Mouse (Mus musculus) urinary bladder, postnatal 14 days (tissue): ENCODE results near the gene Spata32.

Experiments used
- DNase-seq: peaks from one replicate; pipeline ENCODE4 v3.0.0; 2021; ENCODE audit warnings: low spot score

Spata32 gene

DNA sequence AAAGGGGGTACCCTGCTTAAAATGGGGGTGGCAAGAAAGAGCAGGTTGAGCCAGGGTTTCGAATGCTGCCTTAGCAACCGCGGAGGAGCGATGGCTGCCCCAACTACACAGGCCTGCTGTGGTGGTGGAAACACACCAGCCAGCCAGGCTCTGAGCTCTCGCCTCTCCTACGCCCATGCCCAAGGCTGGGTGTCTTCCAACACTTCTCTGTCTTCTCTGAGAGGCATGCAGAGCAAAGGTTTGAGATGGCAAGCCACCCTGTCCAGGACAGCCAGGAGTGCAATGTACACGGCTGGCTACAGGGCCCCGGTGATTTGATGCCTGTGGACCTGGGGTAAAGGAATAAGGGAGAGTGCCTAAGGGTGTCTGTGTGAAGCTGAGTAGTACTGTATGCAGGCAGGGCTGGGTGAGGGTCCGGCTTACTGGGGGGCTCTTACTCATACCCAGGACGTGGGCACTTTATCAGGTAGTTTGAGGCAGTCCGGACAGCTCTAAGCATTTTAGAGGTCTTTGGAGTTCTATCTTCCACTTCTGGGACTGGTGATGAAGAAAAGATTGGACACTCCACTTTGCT lies 44.4 kb downstream of the Spata32 start:
- DNase-seq: no peak

- no peak for DNase-seq
These were observed 45.0 kb downstream of the Spata32 start for GRCm38 (mm10) chr11:103173041-103173770.

DNA sequence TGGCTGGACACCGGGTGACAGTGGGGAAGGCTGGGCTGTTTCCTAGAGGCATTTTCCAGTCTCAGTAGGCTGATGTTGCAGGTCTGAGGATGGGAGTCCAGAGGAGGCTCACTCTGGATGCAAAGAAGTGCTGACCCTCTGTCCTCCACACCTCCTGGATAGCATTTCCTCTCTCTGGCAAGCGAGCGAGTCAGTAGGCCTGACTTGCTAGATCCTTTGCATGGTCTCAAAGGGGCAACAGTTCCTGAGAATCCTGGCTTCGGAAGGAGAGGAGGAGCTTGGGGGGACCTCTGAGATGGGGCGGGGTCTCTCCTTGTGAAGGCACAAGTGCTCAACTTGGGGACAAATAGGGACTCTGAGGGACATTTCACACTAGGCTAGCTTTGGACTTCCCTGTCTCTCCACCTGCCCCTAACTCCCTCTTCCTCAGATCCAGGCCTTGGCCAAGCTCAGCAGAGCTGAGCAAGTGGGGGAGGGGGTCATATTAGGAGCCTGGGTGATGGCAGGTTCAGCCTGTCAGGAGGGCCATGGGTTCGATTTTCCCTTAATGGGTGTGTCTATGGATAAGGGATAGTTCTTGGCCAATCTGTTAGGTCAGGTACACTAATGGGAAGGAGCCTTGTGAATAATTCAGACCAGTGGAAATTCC lies 45.7 kb downstream of the Spata32 start:
- no peak for DNase-seq

DNA sequence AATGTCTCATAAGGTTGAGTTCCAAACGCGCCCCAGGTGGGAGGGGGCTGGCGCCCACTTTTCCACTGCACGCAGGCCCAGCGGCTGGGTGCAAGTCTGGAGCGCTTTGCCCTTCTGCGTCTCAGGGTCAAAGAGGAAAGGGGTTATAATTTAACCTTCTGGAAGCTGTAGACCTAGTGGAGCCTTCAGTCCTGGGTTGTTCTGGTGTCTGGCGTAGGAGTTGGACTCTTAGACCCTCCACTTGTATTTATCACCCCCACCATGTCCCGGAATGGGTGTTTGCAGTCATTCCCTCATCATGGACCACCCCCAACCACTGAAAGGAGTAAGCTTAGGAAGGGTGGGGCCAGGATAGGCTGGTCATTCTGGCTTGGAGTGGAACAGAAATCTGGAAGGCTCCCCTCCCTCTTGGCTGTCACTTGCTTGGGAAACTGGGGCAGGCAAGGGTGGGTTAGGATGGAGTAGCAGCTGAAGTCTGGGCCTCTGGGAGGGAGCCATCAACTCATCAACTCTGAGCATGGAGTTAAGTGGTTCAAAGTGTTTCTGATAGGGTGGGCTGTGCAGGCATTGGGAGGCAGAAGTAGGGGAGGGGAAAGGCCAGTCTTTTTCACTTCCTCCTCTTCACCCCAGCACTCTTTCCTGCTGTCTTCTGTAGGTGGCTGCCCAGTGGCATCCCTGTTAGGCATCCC lies 46.4 kb downstream of the Spata32 start:
- DNase-seq: no peak

DNA sequence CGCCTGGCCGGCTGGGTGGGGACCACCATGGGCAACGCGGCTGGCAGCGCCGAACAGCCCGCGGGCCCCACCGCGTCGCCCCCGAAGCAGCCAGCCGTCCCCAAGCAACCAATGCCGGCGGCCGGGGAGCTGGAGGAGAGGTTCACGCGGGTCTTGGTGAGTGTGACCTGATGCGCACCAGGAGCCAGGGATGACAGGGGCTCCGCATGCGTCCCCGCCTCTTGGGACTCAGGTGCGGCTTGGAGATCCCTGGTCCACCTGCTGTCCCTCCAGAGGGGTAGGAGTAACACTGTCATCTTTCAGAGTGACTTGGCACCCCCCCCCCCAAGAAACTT lies 47.0 kb downstream of the Spata32 start:
- no peak for DNase-seq

DNA sequence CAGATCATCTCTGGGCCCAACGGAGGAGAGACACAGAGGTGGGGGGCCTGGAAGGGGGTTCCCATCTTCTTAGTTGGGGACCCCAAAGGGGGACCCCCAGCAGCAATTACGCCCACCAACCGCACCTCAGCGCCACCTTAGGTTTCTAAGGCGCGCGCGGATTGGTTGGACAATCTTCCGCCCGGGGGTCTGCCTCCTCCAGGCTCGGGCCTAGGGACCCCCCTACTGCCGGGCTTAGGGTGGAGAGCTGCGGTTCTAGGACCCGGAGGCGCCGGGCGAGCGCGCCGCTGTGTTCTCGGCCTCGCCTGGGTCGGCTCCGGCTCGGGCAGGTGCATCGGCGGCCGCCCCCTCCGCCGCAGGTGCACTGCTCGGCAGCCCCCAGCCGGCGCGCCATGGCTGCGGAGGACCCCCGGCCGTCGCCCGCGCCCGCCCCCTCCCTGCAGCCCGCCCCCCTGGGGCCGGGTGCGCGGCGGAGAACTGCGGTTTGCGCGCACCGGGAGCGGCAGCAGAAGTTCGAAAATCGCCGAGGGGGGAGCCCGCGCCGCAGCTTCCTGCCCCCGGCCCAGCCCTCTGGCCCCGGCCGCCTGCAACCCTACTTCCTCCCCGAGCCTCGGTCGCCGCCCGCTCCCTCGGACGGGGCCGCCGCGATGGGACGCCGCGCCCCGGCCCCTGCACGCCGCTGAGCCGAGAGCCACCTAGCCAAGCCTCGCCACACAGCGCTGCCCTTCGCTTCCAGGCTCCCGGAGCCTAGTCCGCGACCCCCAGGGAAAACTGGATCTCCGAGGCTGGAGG lies 47.5 kb downstream of the Spata32 start, which contains the start of gene Fmnl1:
Gene Fmnl1 (plus strand): TSS at position 614 of the 792 bp plus-strand sequence.
- no peak for DNase-seq

DNA sequence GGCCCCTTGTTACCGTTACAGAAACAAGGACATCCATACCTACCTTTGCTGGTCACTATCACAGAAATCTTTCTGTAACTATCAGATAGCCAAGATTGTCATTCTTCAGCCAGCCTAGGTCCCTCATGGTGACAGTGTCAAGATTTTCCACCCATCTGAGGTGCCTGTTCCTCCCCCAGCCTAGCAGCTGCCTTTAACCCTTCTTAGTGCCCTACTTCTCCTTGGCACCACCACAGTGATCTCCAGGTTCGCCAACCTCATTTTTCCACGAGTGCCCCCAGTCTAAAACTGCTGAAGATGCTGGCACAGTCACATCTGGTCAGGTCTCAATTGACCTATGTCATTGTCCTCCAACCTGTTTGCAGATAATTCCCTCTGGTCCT lies 48.1 kb downstream of the Spata32 start:
- DNase-seq: no peak

- no peak for DNase-seq
These were observed 48.6 kb downstream of the Spata32 start for GRCm38 (mm10) chr11:103169664-103170063.

- peak; percentile 70 for DNase-seq
These were observed 49.4 kb downstream of the Spata32 start for GRCm38 (mm10) chr11:103168690-103169390.

DNA sequence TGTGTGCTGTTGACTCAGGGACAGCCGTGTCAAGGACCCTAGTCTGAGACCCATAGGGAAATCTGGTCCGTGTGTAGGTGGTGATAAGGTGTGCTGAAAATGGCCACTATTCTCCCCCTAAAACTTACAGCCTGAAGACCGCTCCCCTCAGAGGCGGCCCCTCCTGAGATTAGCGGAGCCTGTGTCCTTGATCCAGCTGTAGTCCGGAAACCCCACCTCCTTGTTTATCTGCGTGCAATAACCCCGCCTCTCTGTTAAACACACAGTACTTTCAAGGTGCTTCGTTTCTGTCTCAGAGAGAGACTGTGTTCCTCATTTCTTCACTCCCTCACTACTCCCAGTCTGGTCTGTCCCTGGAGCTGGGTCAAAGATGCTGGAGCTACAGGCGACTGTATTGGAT lies 53.8 kb downstream of the Spata32 start:
- DNase-seq: no peak

DNA sequence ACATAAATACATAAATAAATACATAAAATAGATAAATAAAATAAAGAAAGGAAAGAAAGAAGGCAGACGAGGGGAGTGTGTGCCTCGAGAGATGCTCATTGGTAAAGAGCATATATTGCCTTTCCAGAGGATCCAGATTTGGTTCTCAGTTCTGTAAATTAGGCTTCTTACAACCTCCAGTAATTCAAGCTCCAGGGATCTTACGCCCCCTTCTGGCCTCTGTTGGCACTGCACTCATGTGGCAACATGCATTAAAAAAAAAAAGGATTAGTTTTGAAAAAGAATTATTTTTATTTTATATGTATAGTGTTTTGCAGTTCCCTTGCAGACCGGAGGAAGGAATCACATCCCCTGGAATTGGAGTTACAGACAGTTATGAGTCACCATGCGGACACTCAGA lies 56.1 kb downstream of the Spata32 start:
- no peak for DNase-seq

DNA sequence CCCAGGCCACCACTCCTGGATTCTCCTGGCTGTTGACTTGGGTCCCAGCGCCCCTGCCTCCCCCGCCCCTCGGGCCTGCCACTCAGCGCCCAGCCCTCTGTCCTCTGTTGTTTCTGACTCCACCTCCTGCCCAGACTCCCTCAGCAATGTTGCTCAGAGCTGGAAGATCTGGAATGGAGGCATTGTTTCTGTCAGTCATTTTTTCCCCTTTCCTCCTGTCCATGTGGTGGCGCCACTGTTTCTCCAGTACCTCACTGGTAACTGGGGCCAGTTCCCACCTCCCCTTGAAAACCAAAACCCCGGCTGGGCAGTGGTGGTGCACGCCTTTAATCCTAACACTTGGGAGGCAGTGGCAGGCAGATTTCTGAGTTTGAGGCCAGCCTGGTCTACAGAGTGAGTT lies 56.8 kb downstream of the Spata32 start:
- DNase-seq: no peak

- DNase-seq: no peak
These were observed 57.5 kb downstream of the Spata32 start for GRCm38 (mm10) chr11:103160738-103161137.

DNA sequence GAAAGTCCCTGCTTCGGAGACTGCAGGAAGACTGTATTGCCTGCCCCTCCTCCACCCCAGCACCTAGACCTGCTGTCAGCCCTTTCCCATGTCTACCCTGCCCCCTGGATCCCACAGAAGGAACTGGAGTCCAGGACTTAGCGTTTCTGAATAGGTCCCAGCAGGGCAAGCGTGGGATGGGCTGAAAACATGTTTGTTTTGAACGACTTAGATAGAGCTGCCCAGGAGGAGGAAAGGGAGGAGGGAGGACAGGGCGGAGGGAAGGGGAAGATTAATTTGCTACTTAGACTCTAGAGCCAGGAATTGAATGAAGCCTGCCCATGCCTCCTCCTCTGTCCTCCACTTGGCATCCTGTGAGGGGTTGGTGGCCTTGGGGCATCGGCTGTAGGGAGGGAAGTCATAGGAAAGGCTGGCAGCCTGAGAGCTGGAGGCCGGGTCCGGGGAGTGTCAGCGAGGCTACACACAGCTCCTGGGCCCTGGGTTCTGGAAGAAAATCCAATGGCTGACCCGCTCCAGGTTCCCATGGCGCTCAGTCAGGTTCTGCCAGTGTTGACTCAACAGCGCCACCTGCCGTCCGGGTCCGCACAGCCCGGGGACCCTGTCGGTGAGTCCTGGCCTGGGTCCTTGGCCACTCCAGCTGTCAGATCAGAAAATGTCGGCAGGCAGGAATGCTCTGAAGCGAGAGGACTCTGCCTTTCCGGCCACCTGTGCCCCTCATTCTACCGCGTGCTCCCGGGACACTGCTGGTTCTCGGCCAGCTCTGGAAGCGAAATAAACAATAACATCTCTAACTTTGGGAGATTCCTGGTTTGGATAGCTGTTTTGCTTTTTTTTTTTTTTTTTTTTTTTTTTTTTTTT lies 59.4 kb downstream of the Spata32 start:
- peak; percentile 97 for DNase-seq
